ENCODE assay signal across 8 mouse cellular contexts in genomic region chr14:45878428-45878827, GRCm38 (mm10).
DNase-seq lines count a peak whose midpoint lies in the region; ATAC-seq and TF ChIP-seq lines count a peak whose summit lies in the region.

No protein-coding gene starts in this region.

- no peak overlapping the region for H3K9ac ChIP-seq in liver, embryonic 12.5 days
- no peak overlapping the region for H3K9ac ChIP-seq in kidney, embryonic 14.5 days (ENCODE audit: low read depth, low read length)
- H3K9ac ChIP-seq in liver, embryonic 14.5 days (replicated peaks) = no peak overlapping the region
- H3K9ac ChIP-seq in neural tube, embryonic 15.5 days (replicated peaks) = no peak overlapping the region

- H3K4me1 ChIP-seq in liver, embryonic 12.5 days = no peaks in the 10 kb centered on the region
- H3K4me1 ChIP-seq in kidney, embryonic 14.5 days (ENCODE audit: control insufficient read depth, insufficient read depth, low read length) = no peaks in the 10 kb centered on the region
- no peaks in the 10 kb centered on the region for H3K4me1 ChIP-seq in liver, embryonic 14.5 days (replicated peaks; ENCODE audit: control insufficient read depth in 2 of 2, insufficient read depth in 2 of 2, low read length in 1 of 2)
- H3K4me1 ChIP-seq in neural tube, embryonic 15.5 days = no peaks in the 10 kb centered on the region

- H3K9me3 ChIP-seq in liver, embryonic 12.5 days (replicated peaks) = no peaks in the 10 kb centered on the region
- H3K9me3 ChIP-seq in kidney, embryonic 14.5 days (ENCODE audit: control insufficient read depth, low read length) = no peaks in the 10 kb centered on the region
- H3K9me3 ChIP-seq in liver, embryonic 14.5 days (ENCODE audit: control insufficient read depth, low read length) = no peaks in the 10 kb centered on the region
- no peaks in the 10 kb centered on the region for H3K9me3 ChIP-seq in neural tube, embryonic 15.5 days (replicated peaks)

- H3K36me3 ChIP-seq in liver, embryonic 12.5 days = no peaks in the 10 kb centered on the region
- no peaks in the 10 kb centered on the region for H3K36me3 ChIP-seq in kidney, embryonic 14.5 days (ENCODE audit: control insufficient read depth, insufficient read depth, low read length)
- H3K36me3 ChIP-seq in liver, embryonic 14.5 days (replicated peaks; ENCODE audit: control insufficient read depth, insufficient read depth, low read depth) = no peaks in the 10 kb centered on the region
- H3K36me3 ChIP-seq in neural tube, embryonic 15.5 days = no peaks in the 10 kb centered on the region

- H3K27me3 ChIP-seq in liver, embryonic 12.5 days (replicated peaks) = no peaks in the 10 kb centered on the region
- no peaks in the 10 kb centered on the region for H3K27me3 ChIP-seq in kidney, embryonic 14.5 days (ENCODE audit: control insufficient read depth, insufficient read depth, low read length)
- no peaks in the 10 kb centered on the region for H3K27me3 ChIP-seq in liver, embryonic 14.5 days (ENCODE audit: control insufficient read depth, insufficient read depth, low read length)
- H3K27me3 ChIP-seq in neural tube, embryonic 15.5 days (replicated peaks) = no peaks in the 10 kb centered on the region; the same call in 1 of the 2 replicates

- no peak overlapping the region for H3K4me3 ChIP-seq in liver, embryonic 12.5 days
- no peak overlapping the region for H3K4me3 ChIP-seq in kidney, embryonic 14.5 days (ENCODE audit: low read length)
- H3K4me3 ChIP-seq in liver, embryonic 14.5 days (ENCODE audit: insufficient read depth in 1 of 2, low read depth in 2 of 2, low read length in 2 of 2) = no peak overlapping the region
- no peak overlapping the region for H3K4me3 ChIP-seq in neural tube, embryonic 15.5 days (replicated peaks)

- H3K4me2 ChIP-seq in liver, embryonic 12.5 days = no peak overlapping the region
- H3K4me2 ChIP-seq in kidney, embryonic 14.5 days (replicated peaks; ENCODE audit: low read depth, low read length) = peak overlapping the region; percentile 19; the same call in 1 of the 2 replicates
- H3K4me2 ChIP-seq in liver, embryonic 14.5 days (ENCODE audit: low read depth) = no peak overlapping the region
- H3K4me2 ChIP-seq in neural tube, embryonic 15.5 days = peak overlapping the region; percentile 46

- ATAC-seq in liver, embryonic 12.5 days = no peak
- no peak for ATAC-seq in kidney, embryonic 14.5 days (ENCODE audit: low FRiP score, low TSS enrichment)
- ATAC-seq in liver, embryonic 14.5 days (ENCODE audit: insufficient read depth) = no peak
- ATAC-seq in neural tube, embryonic 15.5 days (ENCODE audit: low FRiP score) = 0 out of 2 replicates have a peak, but pooled peaks have one; percentile 45

- 19% methylated on average over 9 of the region's 9 CpGs for WGBS in liver, embryonic 12.5 days (ENCODE audit: insufficient replicate concordance)
- 17% methylated on average over 9 of the region's 9 CpGs for WGBS in kidney, embryonic 14.5 days
- 14% methylated on average over 9 of the region's 9 CpGs for WGBS in liver, embryonic 14.5 days (ENCODE audit: insufficient replicate concordance)
- WGBS in neural tube, embryonic 15.5 days = 19% methylated on average over 9 of the region's 9 CpGs

- no peak overlapping the region for H3K27ac ChIP-seq in liver, embryonic 12.5 days
- H3K27ac ChIP-seq in kidney, embryonic 14.5 days (ENCODE audit: low read depth, low read length) = no peak overlapping the region
- no peak overlapping the region for H3K27ac ChIP-seq in liver, embryonic 14.5 days
- H3K27ac ChIP-seq in neural tube, embryonic 15.5 days (replicated peaks) = no peak overlapping the region

- no peak for TF ChIP-seq EP300 in liver, embryonic 14.5 days (IDR thresholded peaks at IDR 0.05; ENCODE audit: low read depth)

- TF ChIP-seq CTCF in liver, embryonic 14.5 days (IDR thresholded peaks at IDR 0.05; ENCODE audit: low read depth) = peak; percentile 74

- DNase-seq in liver (peak; percentile 27), MN1 (ENCODE audit: low spot score) (no peak)
- peak; percentile 73 for DNase-seq in embryo, embryonic 10.5 days (ENCODE audit: low spot score)
- peak; percentile 16 for DNase-seq in heart, adult 8-10 months (ENCODE audit: low spot score)
- DNase-seq in liver, embryonic 14.5 days (ENCODE audit: low read depth in 3 of 3, low spot score in 3 of 3) = no peak

Comparison
In these comparisons a context has a peak if more than half of its experiments do, and no peak if none do; other contexts are left out.
1. DNase-seq: peak in liver (single experiment), embryo, embryonic 10.5 days (single experiment) and heart, adult 8-10 months (single experiment); none in liver, embryonic 14.5 days (0 of 3) and MN1 (single experiment).
2. H3K4me2 ChIP-seq: peak in kidney, embryonic 14.5 days (single experiment) and neural tube, embryonic 15.5 days (single experiment); none in liver, embryonic 12.5 days (single experiment) and liver, embryonic 14.5 days (single experiment).